Mouse (Mus musculus) colon, adult 2 months (tissue): Measurements from ENCODE around the gene Rsph3b. TPM values are rescaled to one million over a fixed set of nuclear protein-coding genes. Genes with fewer than 3 reads are reported as not detected.

Experiments used
- polyA plus RNA-seq: library from polyadenylated mRNA; depleted of rRNA; stranded (reverse); fragments of >200 nt; gene quantifications from 2 replicates; pipeline ENCODE4 v1.2.3, GENCODE M21; 2012; rRNA removed

Gene Rsph3b
- 36.1 TPM in 2 replicates for polyA plus RNA-seq

GRCm38 (mm10) chr17:6947984-6948768, at the start of gene Rsph3b:
Gene Rsph3b (minus strand): TSS chr17:6948682.

GRCm38 (mm10) chr17:6978287-6979248, 30.1 kb upstream of the Rsph3b start, which contains the start of gene Gm49721:
Gene Gm49721 (plus strand): TSS chr17:6978904.

GRCm38 (mm10) chr17:6970334-6970733, 21.9 kb upstream of the Rsph3b start, which contains the start of gene Rnaset2b:
Gene Rnaset2b (plus strand): TSS chr17:6970634.

GRCm38 (mm10) chr17:6960776-6961175, 12.3 kb upstream of the Rsph3b start, which contains the start of gene Tagap1:
Gene Tagap1 (minus strand): TSS chr17:6961156.

Other genes with a start within 250 kb of the Rsph3b start
- 165 and 220 TPM in 2 replicates for gene Ezr, start 165.9 kb downstream of the Rsph3b start, polyA plus RNA-seq
- gene Tagap1, start 12.5 kb upstream of the Rsph3b start, polyA plus RNA-seq: 12.0 and 12.4 TPM in 2 replicates
- gene Rnaset2b, start 22.0 kb upstream of the Rsph3b start, polyA plus RNA-seq: 66.8 and 86.6 TPM in 2 replicates
- 5.7 and 9.2 TPM in 2 replicates for gene Gm49721, start 30.2 kb upstream of the Rsph3b start, polyA plus RNA-seq
- not detected in 2 replicates for gene Gm1604a, start 76.9 kb upstream of the Rsph3b start, polyA plus RNA-seq
- gene Rps6ka2, start 221.4 kb upstream of the Rsph3b start, polyA plus RNA-seq: 3.6 and 3.9 TPM in 2 replicates